Mouse (Mus musculus) MEL (cell line): ENCODE data around the gene Tmem54.

Source experiments
- CTCF ChIP-seq, 3 experiments: IDR thresholded peaks in 2 of 3; conservative IDR thresholded peaks in 1 of 3; 2 replicates each; pipeline ENCODE4 v1.5.1; 2011 to 2012; ENCODE audit warnings: low read length in 3 of 3, low read depth in 2 of 3, mild to moderate bottlenecking in 2 of 3, improper control_type of control experiment in 1 of 3, inconsistent platforms in 1 of 3, mixed read lengths in 1 of 3, moderate library complexity in 1 of 3; ENCODE audit not compliant: control insufficient read depth in 1 of 3, insufficient read depth in 1 of 3, poor library complexity in 1 of 3, severe bottlenecking in 1 of 3
- E2F4 ChIP-seq: IDR thresholded peaks from 2 replicates; pipeline ENCODE4 v1.6.1; 2011; ENCODE audit warnings: low read depth, low read length, improper control_type of control experiment, borderline replicate concordance
- EP300 ChIP-seq, 2 experiments: IDR thresholded peaks; 2 replicates each; pipeline ENCODE4 v1.6.1; 2011; ENCODE audit warnings: improper control_type of control experiment in 2 of 2, low read length in 2 of 2, low read depth in 1 of 2, mild to moderate bottlenecking in 1 of 2
- HCFC1 ChIP-seq: IDR thresholded peaks from 2 replicates; pipeline ENCODE4 v1.6.1; 2012; ENCODE audit warnings: low read depth, mild to moderate bottlenecking, inconsistent platforms, low read length, improper control_type of control experiment, moderate library complexity
- MAFK ChIP-seq: IDR thresholded peaks from 2 replicates; pipeline ENCODE4 v1.6.1; 2011; ENCODE audit warnings: low read depth, mild to moderate bottlenecking, low read length, improper control_type of control experiment, borderline replicate concordance
- MAX ChIP-seq: IDR thresholded peaks from 2 replicates; pipeline ENCODE4 v1.6.1; 2011; ENCODE audit warnings: low read length, improper control_type of control experiment
- MEF2A ChIP-seq: IDR thresholded peaks from 2 replicates; pipeline ENCODE4 v1.6.1; 2014; ENCODE audit warnings: low read depth, mild to moderate bottlenecking, inconsistent platforms, low read length, improper control_type of control experiment; ENCODE audit not compliant: poor library complexity, insufficient replicate concordance, severe bottlenecking; ENCODE audit errors: extremely low read depth
- MXI1 ChIP-seq: IDR thresholded peaks from 2 replicates; pipeline ENCODE4 v1.6.1; 2011; ENCODE audit warnings: mild to moderate bottlenecking, low read depth, low read length, improper control_type of control experiment
- MYC ChIP-seq: IDR thresholded peaks from 2 replicates; pipeline ENCODE4 v1.6.1; 2011; ENCODE audit warnings: low read depth, mild to moderate bottlenecking, low read length, improper control_type of control experiment, moderate library complexity
- POLR2A ChIP-seq, 2 experiments: IDR thresholded peaks; 2 replicates each; pipeline ENCODE4 v1.6.1; 2011 to 2012; ENCODE audit warnings: low read length in 2 of 2, mild to moderate bottlenecking in 2 of 2, control low read depth in 1 of 2, improper control_type of control experiment in 1 of 2, low read depth in 1 of 2, moderate library complexity in 1 of 2; ENCODE audit not compliant: control insufficient read depth in 1 of 2, insufficient read depth in 1 of 2, poor library complexity in 1 of 2
- TCF12 ChIP-seq: IDR thresholded peaks from 2 replicates; pipeline ENCODE4 v1.6.1; 2014; ENCODE audit warnings: low read depth, mild to moderate bottlenecking, inconsistent platforms, low read length, improper control_type of control experiment, moderate library complexity
- USF1 ChIP-seq: IDR thresholded peaks from 2 replicates; pipeline ENCODE4 v1.6.1; 2014; ENCODE audit warnings: low read depth, mild to moderate bottlenecking, inconsistent platforms, low read length, improper control_type of control experiment, moderate library complexity
- USF2 ChIP-seq, 2 experiments: IDR thresholded peaks; 2 replicates each; pipeline ENCODE4 v1.6.1; 2011 to 2012; ENCODE audit warnings: improper control_type of control experiment in 2 of 2, low read length in 2 of 2, borderline replicate concordance in 1 of 2, inconsistent platforms in 1 of 2, low read depth in 1 of 2, mild to moderate bottlenecking in 1 of 2; ENCODE audit not compliant: insufficient read depth in 1 of 2

- TF ChIP-seq USF1 (no peak), USF2 (IDR thresholded peaks at IDR 0.05; ENCODE audit: borderline replicate concordance in 1 of 2, insufficient read depth in 1 of 2, low read depth in 1 of 2, low read length in 2 of 2) (no peak), POLR2A (IDR thresholded peaks at IDR 0.05; ENCODE audit: control insufficient read depth in 1 of 2, insufficient read depth in 1 of 2, low read depth in 1 of 2, low read length in 2 of 2, poor library complexity in 1 of 2) (no peak), MEF2A (no peak), MAFK (no peak), CTCF (IDR thresholded peaks at IDR 0.05 in 2 of 3, conservative IDR thresholded peaks at IDR 0.05 in 1 of 3; ENCODE audit: control insufficient read depth in 1 of 3, insufficient read depth in 1 of 3, low read depth in 2 of 3, low read length in 3 of 3, poor library complexity in 1 of 3, severe bottlenecking in 1 of 3) (no peak), MYC (no peak), TCF12 (no peak), MAX (no peak), MXI1 (no peak), HCFC1 (no peak), E2F4 (no peak), EP300 (IDR thresholded peaks at IDR 0.05; ENCODE audit: low read depth in 1 of 2, low read length in 2 of 2) (no peak)
Measured at GRCm38 (mm10) chr4:129145411-129145810, 40.1 kb downstream of the Tmem54 start.
